Mouse (Mus musculus) v-Abl transformed pro-B cells (cell line): ENCODE measurements around the gene Rnf208.

Experiments
- in situ Hi-C, 2 experiments: fragments of 400-800 bp; cut with MboI; formaldehyde crosslinking; loops; one replicate each; pipeline ENCODE4 v1.15.1; 2025; ENCODE audit not compliant: unreplicated experiment in 2 of 2

Gene Rnf208

GRCm38 (mm10) chr2:25292856-25293255, 50.8 kb downstream of the Rnf208 start:
- in situ Hi-C loops = no loop called here

- in situ Hi-C loops = no loop called here
These were observed 51.7 kb downstream of the Rnf208 start for GRCm38 (mm10) chr2:25293706-25294105.
